Mouse (Mus musculus) neural tube, embryonic 15.5 days (tissue): ENCODE data around the gene Ldhal6b. TPM values are rescaled to one million over a fixed set of nuclear protein-coding genes. Genes with fewer than 3 reads are reported as not detected.
A peak's percentile ranks its signal among the peaks of the same experiment; 100 is the strongest.

ENCODE experiments used
- ATAC-seq: fragments of 200-750 bp; cut with Nextera tagmentation; 2 replicates; pipeline ENCODE4 v1.8.0; 2017; ENCODE audit warnings: mild to moderate bottlenecking, moderate TSS enrichment, moderate library complexity; ENCODE audit not compliant: low FRiP score
- H3K27ac ChIP-seq: fragments of 300-500 bp; sonication (generic); replicated peaks from 2 replicates; pipeline ENCODE4 v1.5.1; 2015; ENCODE audit warnings: mild to moderate bottlenecking, inconsistent platforms
- H3K27me3 ChIP-seq: fragments of 300-500 bp; sonication (generic); replicated peaks from 2 replicates; pipeline ENCODE4 v1.6.1; 2015; ENCODE audit warnings: inconsistent platforms
- H3K36me3 ChIP-seq: fragments of 300-500 bp; sonication (generic); 2 replicates; pipeline ENCODE4 v1.6.1; 2015; ENCODE audit warnings: inconsistent platforms
- H3K4me1 ChIP-seq: fragments of 300-500 bp; sonication (generic); 2 replicates; pipeline ENCODE4 v1.6.1; 2015; ENCODE audit warnings: inconsistent platforms
- H3K4me2 ChIP-seq: fragments of 300-500 bp; sonication (generic); 2 replicates; pipeline ENCODE4 v1.6.1; 2015; ENCODE audit warnings: inconsistent platforms, mild to moderate bottlenecking, moderate library complexity
- H3K4me3 ChIP-seq: fragments of 300-500 bp; sonication (generic); replicated peaks from 2 replicates; pipeline ENCODE4 v1.5.1; 2015; ENCODE audit warnings: mild to moderate bottlenecking, inconsistent platforms
- H3K9ac ChIP-seq: fragments of 300-500 bp; sonication (generic); replicated peaks from 2 replicates; pipeline ENCODE4 v1.6.1; 2015; ENCODE audit warnings: mild to moderate bottlenecking, inconsistent platforms
- H3K9me3 ChIP-seq: fragments of 300-500 bp; sonication (generic); replicated peaks from 2 replicates; pipeline ENCODE4 v1.6.1; 2016; ENCODE audit warnings: inconsistent platforms
- WGBS: fragments of 180-500 bp; shearing (Covaris S2); methylation state at CpG from one replicate; pipeline ENCODE4 v1.1.7; 2015; ENCODE audit warnings: mixed read lengths; 5-methylcytosine and 5-hydroxymethylcytosine counted together
- microRNA-seq: library from miRNA; unstranded; fragments of <30 nt; microRNA quantifications from one replicate; pipeline ENCODE4, GENCODE M21; 2017
- polyA plus RNA-seq: library from polyadenylated mRNA; unstranded; fragments of >200 nt; fragmentation: Nextera tagmentation; extraction: Ambion mirVana; gene quantifications from 2 replicates; pipeline ENCODE4 v1.2.1, GENCODE M21; 2015

Gene Ldhal6b
- polyA plus RNA-seq, 1 experiment from 2014 or later = not detected

- Histone ChIP-seq H3K4me1 (peaks cover 13% of the 10 kb centered on the region), H3K27ac (no peak overlapping the region), H3K9ac (no peak overlapping the region), H3K27me3 (no peaks in the 10 kb centered on the region), H3K36me3 (no peaks in the 10 kb centered on the region), H3K9me3 (no peaks in the 10 kb centered on the region), H3K4me3 (no peak overlapping the region), H3K4me2 (no peak overlapping the region)
- 69% methylated on average over 3 of the region's 3 CpGs for WGBS
- ATAC-seq = no peak
Observed at GRCm38 (mm10) chr17:5388351-5388750, 30.2 kb downstream of the Ldhal6b start.

GRCm38 (mm10) chr17:5386885-5387545 lies 31.6 kb downstream of the Ldhal6b start:
- 84% methylated on average over 12 of the region's 12 CpGs for WGBS
- Histone ChIP-seq H3K9me3 (no peaks in the 10 kb centered on the region), H3K4me2 (no peak overlapping the region), H3K4me1 (peaks cover 13% of the 10 kb centered on the region), H3K36me3 (no peaks in the 10 kb centered on the region), H3K9ac (no peak overlapping the region), H3K27me3 (no peaks in the 10 kb centered on the region), H3K4me3 (no peak overlapping the region), H3K27ac (no peak overlapping the region)
- no peak for ATAC-seq

- no peaks in the 10 kb centered on the region for H3K27me3 ChIP-seq
- no peak for ATAC-seq
- H3K36me3 ChIP-seq = no peaks in the 10 kb centered on the region
- 100% methylated on average over 1 of the region's 1 CpGs for WGBS
- H3K4me2 ChIP-seq = no peak overlapping the region
- H3K9me3 ChIP-seq = no peaks in the 10 kb centered on the region
- H3K4me1 ChIP-seq = peaks cover 11% of the 10 kb centered on the region
- H3K9ac ChIP-seq = no peak overlapping the region
- H3K27ac ChIP-seq = no peak overlapping the region
- H3K4me3 ChIP-seq = no peak overlapping the region
Observed at GRCm38 (mm10) chr17:5385694-5386093, 32.9 kb downstream of the Ldhal6b start.

GRCm38 (mm10) chr17:5377930-5378310 lies 40.6 kb downstream of the Ldhal6b start:
- H3K9me3 ChIP-seq = no peaks in the 10 kb centered on the region
- H3K9ac ChIP-seq = no peak overlapping the region
- H3K27ac ChIP-seq = no peak overlapping the region
- H3K27me3 ChIP-seq = 0 out of 2 replicates have a peak, but pooled peaks cover 2% of the 10 kb centered on the region
- no peaks in the 10 kb centered on the region for H3K36me3 ChIP-seq
- H3K4me2 ChIP-seq = no peak overlapping the region
- WGBS = 32% methylated on average over 7 of the region's 7 CpGs
- no peak for ATAC-seq
- H3K4me1 ChIP-seq = peaks cover 15% of the 10 kb centered on the region; the same call in 1 of the 2 replicates
- no peak overlapping the region for H3K4me3 ChIP-seq

- Histone ChIP-seq H3K27ac (0 out of 2 replicates have a peak overlapping the region, but pooled peaks have one; percentile 6), H3K9ac (no peak overlapping the region), H3K4me2 (no peak overlapping the region), H3K9me3 (no peaks in the 10 kb centered on the region), H3K27me3 (0 out of 2 replicates have a peak, but pooled peaks cover 2% of the 10 kb centered on the region), H3K4me3 (no peak overlapping the region), H3K36me3 (no peaks in the 10 kb centered on the region), H3K4me1 (peaks cover 20% of the 10 kb centered on the region)
- 0 out of 2 replicates have a peak, but pooled peaks have one; percentile 24 for ATAC-seq
- WGBS = 18% methylated on average over 11 of the region's 11 CpGs
Observed at GRCm38 (mm10) chr17:5377151-5377929, 41.2 kb downstream of the Ldhal6b start.

GRCm38 (mm10) chr17:5372951-5373350 lies 45.6 kb downstream of the Ldhal6b start:
- H3K4me3 ChIP-seq = no peak overlapping the region
- ATAC-seq = no peak
- 57% methylated on average over 8 of the region's 8 CpGs for WGBS

GRCm38 (mm10) chr17:5371521-5371920 lies 47.0 kb downstream of the Ldhal6b start:
- Histone ChIP-seq H3K9ac (no peak overlapping the region), H3K27ac (no peak overlapping the region), H3K4me1 (peaks cover 13% of the 10 kb centered on the region), H3K4me3 (no peak overlapping the region), H3K4me2 (no peak overlapping the region), H3K9me3 (no peaks in the 10 kb centered on the region), H3K27me3 (no peaks in the 10 kb centered on the region), H3K36me3 (no peaks in the 10 kb centered on the region)
- ATAC-seq = no peak
- 38% methylated on average over 7 of the region's 7 CpGs for WGBS

More at GRCm38 (mm10) chr17:5372951-5373350, 45.6 kb downstream of the Ldhal6b start:
- Histone ChIP-seq H3K27ac (0 out of 2 replicates have a peak overlapping the region, but pooled peaks have one; percentile 23), H3K4me1 (peaks cover 22% of the 10 kb centered on the region), H3K27me3 (no peaks in the 10 kb centered on the region), H3K36me3 (no peaks in the 10 kb centered on the region), H3K9me3 (no peaks in the 10 kb centered on the region), H3K4me2 (no peak overlapping the region), H3K9ac (no peak overlapping the region)

- Histone ChIP-seq H3K9ac (no peak overlapping the region), H3K4me2 (no peak overlapping the region), H3K4me3 (no peak overlapping the region), H3K27me3 (no peaks in the 10 kb centered on the region), H3K27ac (no peak overlapping the region), H3K9me3 (no peaks in the 10 kb centered on the region), H3K4me1 (peaks cover 18% of the 10 kb centered on the region), H3K36me3 (no peaks in the 10 kb centered on the region)
- 56% methylated on average over 4 of the region's 4 CpGs for WGBS
- ATAC-seq = no peak
Observed at GRCm38 (mm10) chr17:5371032-5371431, 47.5 kb downstream of the Ldhal6b start.

Small RNA genes lying within 50 kb of the gene (microRNA-seq; reads per million reads assigned to microRNA genes)
- not detected for gene Gm22475

Other genes with a start within 250 kb of the Ldhal6b start
- gene Tmem242, start 21.5 kb upstream of the Ldhal6b start, polyA plus RNA-seq = 112 and 114 TPM in 2 replicates
- 11.3 and 13.4 TPM in 2 replicates for gene Zdhhc14, start 73.8 kb upstream of the Ldhal6b start, polyA plus RNA-seq